14 mouse cellular contexts compared by ENCODE assay signal in genomic region chr3:110129607-110130006, GRCm38 (mm10). TPM values are rescaled to one million over a fixed set of nuclear protein-coding genes. Genes with fewer than 3 reads are reported as not detected.
DNase-seq lines count a peak whose midpoint lies in the region; ATAC-seq lines count a peak whose summit lies in the region.
"Had no signal": no experiment of that assay in that cellular context is flagged by ENCODE, and none has a peak within 500 bp of the region (broad histone marks: within the 10 kb centered on the region; RNA-seq: fewer than 3 reads in every experiment).

No protein-coding gene starts in this region.

- peak; percentile 6 for DNase-seq in CD4-positive, CD25-positive, alpha-beta regulatory T cell, adult 2 months (ENCODE audit: low read depth, low spot score)
- peak; percentile 21 for DNase-seq in kidney, postnatal 10 days
- no peak for DNase-seq in kidney, postnatal 25 days
- peak; percentile 20 for DNase-seq in thymus, postnatal 0 days (ENCODE audit: low spot score)
- DNase-seq in thymus, adult 18-20 months, result no peak
- peak; percentile 23 for DNase-seq in mesoderm, embryonic 11.5 days (ENCODE audit: low read depth, low spot score)
- no peak for DNase-seq in layer of hippocampus, postnatal 25 days (ENCODE audit: extremely low spot score in 1 of 2, low spot score in 1 of 2)
- DNase-seq: cerebellum, adult 2 months; gastrocnemius, postnatal 36 days; right cerebral cortex, postnatal 4 days had no signal

- no peak for ATAC-seq in CD4-positive, CD25-positive, alpha-beta regulatory T cell, adult 4 months
- ATAC-seq: forebrain, embryonic 15.5 days; intestine, embryonic 16.5 days had no signal

RNA-seq across cellular contexts. Expression of gene Ntng1, which starts 14.2 kb away (rescaled TPM):
- not detected for polyA plus RNA-seq in CD4-positive, CD25-positive, alpha-beta regulatory T cell, adult 4 months (2017; shearing (Covaris generic))
- 0.14 and 0.20 TPM in 2 replicates for polyA plus RNA-seq in thymus, postnatal 0 days (2015; fragmentation: Nextera tagmentation; extraction: Ambion mirVana)
- 10 to 100 TPM; 26.0 to 27.6 TPM for total RNA-seq in layer of hippocampus, postnatal 25 days (2021)
- polyA plus RNA-seq: macrophage had no signal

Comparison
In these comparisons a context has a peak if more than half of its experiments do, and no peak if none do; other contexts are left out.
1. DNase-seq: peak in CD4-positive, CD25-positive, alpha-beta regulatory T cell, adult 2 months (single experiment), kidney, postnatal 10 days (single experiment), thymus, postnatal 0 days (single experiment) and mesoderm, embryonic 11.5 days (single experiment); none in kidney, postnatal 25 days (0 of 2), thymus, adult 18-20 months (0 of 2) and layer of hippocampus, postnatal 25 days (0 of 2).